Mouse (Mus musculus): ENCODE measurements around the gene Vmn2r99.

Vmn2r99 gene

DNA sequence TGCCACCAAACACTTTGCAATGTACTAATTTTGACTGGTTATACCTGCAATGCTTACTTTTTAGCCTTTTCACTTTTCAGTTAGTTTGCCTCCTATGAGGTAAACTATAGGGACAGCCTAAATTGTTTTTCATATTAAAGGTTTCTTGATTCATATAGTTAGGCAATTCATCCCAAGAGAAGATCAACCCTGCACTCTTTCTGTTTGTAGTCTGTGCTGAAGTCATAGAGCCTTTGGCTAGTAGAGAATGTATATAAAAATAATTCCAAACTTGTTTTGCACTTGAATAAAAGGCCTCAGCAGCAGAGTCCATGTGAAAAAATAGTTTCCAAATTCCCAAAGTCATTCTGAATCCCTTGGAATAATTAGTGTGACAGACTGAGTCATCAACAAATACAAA is at the start of gene Vmn2r99:
Gene Vmn2r99 (plus strand): TSS at position 301 of the 400 bp plus-strand sequence.
- no peak for DNase-seq

DNA sequence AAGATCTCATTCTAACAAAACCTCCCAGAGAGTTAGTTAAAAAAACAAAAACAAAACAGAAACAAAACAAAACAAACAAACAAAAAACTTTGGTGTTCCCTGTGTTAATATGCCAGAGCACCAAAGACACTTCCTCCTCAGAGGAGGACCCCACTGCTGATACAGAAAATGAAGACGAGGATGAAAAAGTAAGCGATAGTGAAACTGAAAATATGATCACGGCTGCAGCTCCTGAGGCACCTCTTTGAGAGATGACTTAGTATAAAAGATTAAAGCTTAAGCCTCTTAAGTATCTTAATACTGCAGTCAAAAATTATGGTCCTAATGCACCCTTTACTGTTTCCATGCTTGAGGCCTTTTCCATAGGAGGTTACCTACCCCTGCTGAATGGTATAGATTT is 75.9 kb downstream of the Vmn2r99 start:
- no peak for DNase-seq

DNA sequence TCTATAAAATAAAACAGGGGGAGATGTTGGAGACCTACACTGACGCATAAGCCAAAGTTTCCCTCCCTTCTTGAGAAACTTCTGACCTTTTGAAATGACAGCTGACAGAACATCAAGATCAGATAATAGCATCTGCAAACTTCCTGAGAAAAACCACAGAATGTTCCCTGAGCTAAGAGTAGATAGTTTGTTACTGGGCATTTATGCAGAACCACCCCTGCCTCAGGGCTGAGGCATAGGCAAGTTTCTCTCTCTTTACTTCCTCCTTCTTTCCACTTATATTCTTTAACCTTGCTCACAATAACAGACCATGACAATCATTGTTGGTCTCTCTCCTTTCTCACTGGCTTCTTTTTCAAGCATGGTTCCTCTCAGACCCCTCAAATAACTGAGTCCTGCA is 83.2 kb downstream of the Vmn2r99 start:
- no peak for DNase-seq

Measured in heart, adult 11 months (tissue).